ENCODE assay signal across 18 mouse cellular contexts in genomic region chr6:115927292-115928242, GRCm38 (mm10). TPM values are rescaled to one million over a fixed set of nuclear protein-coding genes. Genes with fewer than 3 reads are reported as not detected.
A peak's percentile ranks its signal among the peaks of the same experiment; 100 is the strongest.
DNase-seq lines count a peak whose midpoint lies in the region; ATAC-seq lines count a peak whose summit lies in the region.
"Had no signal": no experiment of that assay in that cellular context is flagged by ENCODE, and none has a peak within 500 bp of the region (broad histone marks: within the 10 kb centered on the region; RNA-seq: fewer than 3 reads in every experiment).

No protein-coding gene starts in this region.

- no peak overlapping the region for H3K9ac ChIP-seq in midbrain, embryonic 14.5 days (replicated peaks; ENCODE audit: low read length)
- H3K9ac ChIP-seq in embryonic facial prominence, embryonic 14.5 days (ENCODE audit: low read depth, low read length), result no peak overlapping the region
- no peak overlapping the region for H3K9ac ChIP-seq in hindbrain, embryonic 15.5 days
- H3K9ac ChIP-seq: kidney, embryonic 15.5 days; liver, embryonic 15.5 days had no signal

- H3K36me3 ChIP-seq in midbrain, embryonic 10.5 days, result 0 out of 2 replicates have a peak, but pooled peaks cover 3% of the 10 kb centered on the region
- 0 out of 2 replicates have a peak, but pooled peaks cover 3% of the 10 kb centered on the region for H3K36me3 ChIP-seq in midbrain, embryonic 14.5 days (ENCODE audit: control insufficient read depth, insufficient read depth, low read length)
- no peaks in the 10 kb centered on the region for H3K36me3 ChIP-seq in embryonic facial prominence, embryonic 14.5 days (ENCODE audit: control insufficient read depth, insufficient read depth, low read length)
- H3K36me3 ChIP-seq in hindbrain, embryonic 15.5 days, result no peaks in the 10 kb centered on the region
- H3K36me3 ChIP-seq: liver, embryonic 15.5 days had no signal

- no peaks in the 10 kb centered on the region for H3K27me3 ChIP-seq in midbrain, embryonic 10.5 days (ENCODE audit: low read depth, poor library complexity, severe bottlenecking)
- H3K27me3 ChIP-seq in midbrain, embryonic 14.5 days (ENCODE audit: control insufficient read depth, insufficient read depth, low read length), result no peaks in the 10 kb centered on the region
- no peaks in the 10 kb centered on the region for H3K27me3 ChIP-seq in embryonic facial prominence, embryonic 14.5 days (replicated peaks; ENCODE audit: control insufficient read depth, insufficient read depth, low read length)
- H3K27me3 ChIP-seq in hindbrain, embryonic 15.5 days, result no peaks in the 10 kb centered on the region
- H3K27me3 ChIP-seq: kidney, embryonic 15.5 days; liver, embryonic 15.5 days had no signal

- no peak overlapping the region for H3K4me2 ChIP-seq in midbrain, embryonic 14.5 days (ENCODE audit: low read length)
- no peak overlapping the region for H3K4me2 ChIP-seq in embryonic facial prominence, embryonic 14.5 days (ENCODE audit: low read depth, low read length)
- no peak overlapping the region for H3K4me2 ChIP-seq in hindbrain, embryonic 15.5 days
- H3K4me2 ChIP-seq: kidney, embryonic 15.5 days; liver, embryonic 15.5 days had no signal

- H3K27ac ChIP-seq in midbrain, embryonic 10.5 days (replicated peaks), result peak overlapping the region; percentile 20; the same call in 1 of the 2 replicates
- no peak overlapping the region for H3K27ac ChIP-seq in midbrain, embryonic 14.5 days (replicated peaks; ENCODE audit: low read depth, low read length)
- H3K27ac ChIP-seq in embryonic facial prominence, embryonic 14.5 days (replicated peaks; ENCODE audit: low read depth, low read length), result no peak overlapping the region
- H3K27ac ChIP-seq in hindbrain, embryonic 15.5 days (replicated peaks), result no peak overlapping the region
- H3K27ac ChIP-seq: kidney, embryonic 15.5 days; liver, embryonic 15.5 days had no signal

- no peak overlapping the region for H3K4me3 ChIP-seq in midbrain, embryonic 10.5 days
- H3K4me3 ChIP-seq in midbrain, embryonic 14.5 days (replicated peaks; ENCODE audit: low read depth, low read length), result no peak overlapping the region
- H3K4me3 ChIP-seq in embryonic facial prominence, embryonic 14.5 days (ENCODE audit: low read depth, low read length), result no peak overlapping the region
- no peak overlapping the region for H3K4me3 ChIP-seq in hindbrain, embryonic 15.5 days
- H3K4me3 ChIP-seq: kidney, embryonic 15.5 days; liver, embryonic 15.5 days had no signal

- no peak for DNase-seq in midbrain, embryonic 10.5 days (ENCODE audit: low spot score)
- no peak for DNase-seq in midbrain, embryonic 14.5 days
- no peak for DNase-seq in embryonic facial prominence, embryonic 14.5 days (ENCODE audit: low spot score)
- no peak for DNase-seq in natural killer cell, adult 2 months (ENCODE audit: low spot score in 2 of 2)
- DNase-seq in layer of hippocampus, adult 18-20 months (ENCODE audit: low spot score in 2 of 2), result no peak
- DNase-seq in right cerebral cortex, postnatal 14 days, result no peak
- DNase-seq: cerebellum, adult 9-10 months; embryo, embryonic 11 days; gastrocnemius, postnatal 14 days; lung, postnatal 36 days; thymus, adult 18-20 months had no signal

- H3K9me3 ChIP-seq in midbrain, embryonic 10.5 days (replicated peaks), result no peaks in the 10 kb centered on the region
- H3K9me3 ChIP-seq in midbrain, embryonic 14.5 days (ENCODE audit: control insufficient read depth, low read length), result no peaks in the 10 kb centered on the region
- no peaks in the 10 kb centered on the region for H3K9me3 ChIP-seq in embryonic facial prominence, embryonic 14.5 days (ENCODE audit: control insufficient read depth, low read length)
- H3K9me3 ChIP-seq in hindbrain, embryonic 15.5 days, result no peaks in the 10 kb centered on the region
- H3K9me3 ChIP-seq: kidney, embryonic 15.5 days; liver, embryonic 15.5 days had no signal

- ATAC-seq in midbrain, embryonic 14.5 days (ENCODE audit: low FRiP score, low TSS enrichment), result no peak
- peak; percentile 9; the same call in 1 of the 2 replicates for ATAC-seq in embryonic facial prominence, embryonic 14.5 days (ENCODE audit: low read depth)
- peak; percentile 19; the same call in 1 of the 2 replicates for ATAC-seq in hindbrain, embryonic 15.5 days (ENCODE audit: low FRiP score, low read depth)

- H3K4me1 ChIP-seq in midbrain, embryonic 10.5 days, result peaks cover 35% of the 10 kb centered on the region
- peaks cover 5% of the 10 kb centered on the region; the same call in 1 of the 2 replicates for H3K4me1 ChIP-seq in midbrain, embryonic 14.5 days (ENCODE audit: control insufficient read depth, insufficient read depth, low read length)
- H3K4me1 ChIP-seq in embryonic facial prominence, embryonic 14.5 days (ENCODE audit: control insufficient read depth, insufficient read depth, low read length), result peaks cover 11% of the 10 kb centered on the region
- peaks cover 15% of the 10 kb centered on the region for H3K4me1 ChIP-seq in hindbrain, embryonic 15.5 days (replicated peaks)
- H3K4me1 ChIP-seq: liver, embryonic 15.5 days had no signal

- WGBS in midbrain, embryonic 10.5 days, result 84% methylated on average over 10 of the region's 10 CpGs
- WGBS in midbrain, embryonic 14.5 days, result 72% methylated on average over 10 of the region's 10 CpGs
- 68% methylated on average over 10 of the region's 10 CpGs for WGBS in embryonic facial prominence, embryonic 14.5 days
- 56% methylated on average over 10 of the region's 10 CpGs for WGBS in hindbrain, embryonic 15.5 days

RNA-seq across cellular contexts. Expression of gene Rho, which starts 4.0 kb away (rescaled TPM):
- polyA plus RNA-seq in midbrain, embryonic 10.5 days (2016; fragmentation: Nextera tagmentation; extraction: Ambion mirVana), result 0.17 and 0.20 TPM in 2 replicates
- polyA plus RNA-seq in midbrain, embryonic 14.5 days (2014; fragmentation: Nextera tagmentation; extraction: Ambion mirVana), result 0.07 and 0.59 TPM in 2 replicates
- polyA plus RNA-seq in embryonic facial prominence, embryonic 14.5 days (2014; fragmentation: Nextera tagmentation; extraction: Ambion mirVana), result 0.51 and 1.0 TPM in 2 replicates
- polyA plus RNA-seq in hindbrain, embryonic 15.5 days (2015; fragmentation: Nextera tagmentation; extraction: Ambion mirVana), result 0.64 and 0.68 TPM in 2 replicates
- total RNA-seq in layer of hippocampus, adult 18-20 months (2021), result 1 to 10 TPM in 1 of 2 experiments, under 1 TPM in 1; 0.89 to 1.0 TPM
- total RNA-seq: monocyte, adult 5-6 weeks had no signal
- polyA plus RNA-seq: heart, embryonic 14.5 days; liver, embryonic 15.5 days had no signal

RNA-seq across cellular contexts. Expression of gene H1foo, which starts 17.2 kb away (rescaled TPM):
- polyA plus RNA-seq in midbrain, embryonic 10.5 days (2016; fragmentation: Nextera tagmentation; extraction: Ambion mirVana), result not detected in 2 replicates
- polyA plus RNA-seq in midbrain, embryonic 14.5 days (2014; fragmentation: Nextera tagmentation; extraction: Ambion mirVana), result not detected in 2 replicates
- polyA plus RNA-seq in embryonic facial prominence, embryonic 14.5 days (2014; fragmentation: Nextera tagmentation; extraction: Ambion mirVana), result not detected in 2 replicates
- polyA plus RNA-seq in hindbrain, embryonic 15.5 days (2015; fragmentation: Nextera tagmentation; extraction: Ambion mirVana), result not detected in 2 replicates
- not detected for total RNA-seq in layer of hippocampus, adult 18-20 months (2021)
- total RNA-seq: gastrocnemius, postnatal 14 days; layer of hippocampus, adult 8-10 months; monocyte, adult 5-6 weeks had no signal
- polyA plus RNA-seq: heart, embryonic 14.5 days; kidney, embryonic 15.5 days; limb, embryonic 11.5 days; liver, embryonic 15.5 days had no signal
